Mouse (Mus musculus) intestine, embryonic 15.5 days (tissue): ENCODE data around the gene Igdcc3. TPM values are rescaled to one million over a fixed set of nuclear protein-coding genes. Genes with fewer than 3 reads are reported as not detected.

Experiments used
- ATAC-seq: fragments of 200-750 bp; cut with Nextera tagmentation; 2 replicates; pipeline ENCODE4 v1.8.0; 2017; ENCODE audit warnings: moderate TSS enrichment, moderate library complexity
- H3K27ac ChIP-seq: fragments of 300-500 bp; sonication (generic); 2 replicates; pipeline ENCODE4 v1.5.1; 2015; ENCODE audit warnings: mild to moderate bottlenecking, inconsistent platforms
- H3K27me3 ChIP-seq: fragments of 300-500 bp; sonication (generic); replicated peaks from 2 replicates; pipeline ENCODE4 v1.6.1; 2015; ENCODE audit warnings: inconsistent platforms
- H3K36me3 ChIP-seq: fragments of 300-500 bp; sonication (generic); 2 replicates; pipeline ENCODE4 v1.6.1; 2015; ENCODE audit warnings: inconsistent platforms
- H3K4me1 ChIP-seq: fragments of 300-500 bp; sonication (generic); replicated peaks from 2 replicates; pipeline ENCODE4 v1.6.1; 2015; ENCODE audit warnings: inconsistent platforms
- H3K4me2 ChIP-seq: fragments of 300-500 bp; sonication (generic); replicated peaks from 2 replicates; pipeline ENCODE4 v1.6.1; 2015; ENCODE audit warnings: mild to moderate bottlenecking, inconsistent platforms
- H3K4me3 ChIP-seq: fragments of 300-500 bp; sonication (generic); replicated peaks from 2 replicates; pipeline ENCODE4 v1.5.1; 2015; ENCODE audit warnings: inconsistent platforms
- H3K9ac ChIP-seq: fragments of 300-500 bp; sonication (generic); 2 replicates; pipeline ENCODE4 v1.6.1; 2015; ENCODE audit warnings: inconsistent platforms
- H3K9me3 ChIP-seq: fragments of 300-500 bp; sonication (generic); 2 replicates; pipeline ENCODE4 v1.6.1; 2016; ENCODE audit warnings: inconsistent platforms
- WGBS: fragments of 180-500 bp; shearing (Covaris S2); methylation state at CpG from one replicate; pipeline ENCODE4 v1.1.7; 2015; 5-methylcytosine and 5-hydroxymethylcytosine counted together
- polyA plus RNA-seq: library from polyadenylated mRNA; unstranded; fragments of >200 nt; fragmentation: Nextera tagmentation; extraction: Ambion mirVana; gene quantifications from 2 replicates; pipeline ENCODE4 v1.2.1, GENCODE M21; 2015

Gene Igdcc3
- polyA plus RNA-seq, 1 experiment from 2014 or later, result 0.99 TPM

GRCm38 (mm10) chr9:65190306-65190705, 49.3 kb downstream of the Igdcc3 start:
- H3K27me3 ChIP-seq, result no peaks in the 10 kb centered on the region
- H3K27ac ChIP-seq, result no peak overlapping the region
- no peak overlapping the region for H3K4me3 ChIP-seq
- H3K4me2 ChIP-seq, result no peak overlapping the region
- H3K9me3 ChIP-seq, result no peaks in the 10 kb centered on the region
- no peak for ATAC-seq
- H3K36me3 ChIP-seq, result no peaks in the 10 kb centered on the region
- H3K9ac ChIP-seq, result no peak overlapping the region
- 68% methylated on average over 7 of the region's 7 CpGs for WGBS
- H3K4me1 ChIP-seq, result peaks cover 20% of the 10 kb centered on the region

GRCm38 (mm10) chr9:65191389-65191754, 50.4 kb downstream of the Igdcc3 start:
- Histone ChIP-seq H3K4me1 (peaks cover 28% of the 10 kb centered on the region), H3K9me3 (no peaks in the 10 kb centered on the region), H3K36me3 (no peaks in the 10 kb centered on the region), H3K4me3 (no peak overlapping the region), H3K9ac (no peak overlapping the region), H3K27me3 (no peaks in the 10 kb centered on the region), H3K4me2 (0 out of 2 replicates have a peak overlapping the region, but pooled peaks have one; percentile 9), H3K27ac (peak overlapping the region; percentile 68)
- WGBS, result 38% methylated on average over 2 of the region's 2 CpGs
- no peak for ATAC-seq

GRCm38 (mm10) chr9:65191755-65192469, 50.9 kb downstream of the Igdcc3 start:
- WGBS, result 34% methylated on average over 8 of the region's 8 CpGs
- H3K4me3 ChIP-seq, result no peak overlapping the region
- peaks cover 28% of the 10 kb centered on the region for H3K4me1 ChIP-seq
- no peak for ATAC-seq
- no peaks in the 10 kb centered on the region for H3K9me3 ChIP-seq
- H3K4me2 ChIP-seq, result no peak overlapping the region
- H3K36me3 ChIP-seq, result no peaks in the 10 kb centered on the region
- H3K9ac ChIP-seq, result no peak overlapping the region
- no peaks in the 10 kb centered on the region for H3K27me3 ChIP-seq
- peak overlapping the region; percentile 68 for H3K27ac ChIP-seq

- H3K9me3 ChIP-seq, result no peaks in the 10 kb centered on the region
- H3K4me3 ChIP-seq, result no peak overlapping the region
- H3K4me1 ChIP-seq, result peaks cover 32% of the 10 kb centered on the region
- no peak overlapping the region for H3K27ac ChIP-seq
- no peaks in the 10 kb centered on the region for H3K27me3 ChIP-seq
- no peak overlapping the region for H3K4me2 ChIP-seq
- H3K9ac ChIP-seq, result no peak overlapping the region
- 69% methylated on average over 12 of the region's 12 CpGs for WGBS
- H3K36me3 ChIP-seq, result no peaks in the 10 kb centered on the region
- no peak for ATAC-seq
Observed at GRCm38 (mm10) chr9:65193214-65193613, 52.2 kb downstream of the Igdcc3 start.

GRCm38 (mm10) chr9:65195053-65195452, 54.1 kb downstream of the Igdcc3 start, which contains the start of gene Parp16:
Gene Parp16, plus strand, starts transcription at chr9:65195353.
- WGBS, result 79% methylated on average over 4 of the region's 4 CpGs
- Histone ChIP-seq H3K36me3 (no peaks in the 10 kb centered on the region), H3K9ac (peak within 1 kb of the TSS; percentile 17; the same call in 1 of the 2 replicates), H3K4me3 (no peak within 1 kb of the TSS), H3K27me3 (no peaks in the 10 kb centered on the region), H3K9me3 (no peaks in the 10 kb centered on the region), H3K27ac (peak within 1 kb of the TSS; percentile 87), H3K4me2 (peak within 1 kb of the TSS; percentile 26), H3K4me1 (peaks cover 32% of the 10 kb centered on the region)
- no peak for ATAC-seq

- Histone ChIP-seq H3K27ac (peak overlapping the region; percentile 87), H3K4me3 (no peak overlapping the region), H3K36me3 (no peaks in the 10 kb centered on the region), H3K4me2 (peak overlapping the region; percentile 26; the same call in 1 of the 2 replicates), H3K27me3 (no peaks in the 10 kb centered on the region), H3K9me3 (no peaks in the 10 kb centered on the region), H3K9ac (0 out of 2 replicates have a peak overlapping the region, but pooled peaks have one; percentile 17), H3K4me1 (peaks cover 32% of the 10 kb centered on the region)
- ATAC-seq, result peak; percentile 23; the same call in 1 of the 2 replicates
- WGBS, result 25% methylated on average over 8 of the region's 8 CpGs
Observed at GRCm38 (mm10) chr9:65195621-65195981, 54.6 kb downstream of the Igdcc3 start.

GRCm38 (mm10) chr9:65195982-65196737, 55.2 kb downstream of the Igdcc3 start:
- ATAC-seq, result peak; percentile 90
- H3K27ac ChIP-seq, result peak overlapping the region; percentile 87
- 4% methylated on average over 9 of the region's 9 CpGs for WGBS
- H3K4me1 ChIP-seq, result peaks cover 30% of the 10 kb centered on the region
- no peak overlapping the region for H3K4me3 ChIP-seq
- H3K36me3 ChIP-seq, result no peaks in the 10 kb centered on the region
- no peaks in the 10 kb centered on the region for H3K9me3 ChIP-seq
- no peaks in the 10 kb centered on the region for H3K27me3 ChIP-seq
- peak overlapping the region; percentile 17; the same call in 1 of the 2 replicates for H3K9ac ChIP-seq
- H3K4me2 ChIP-seq, result peak overlapping the region; percentile 26

- peaks cover 23% of the 10 kb centered on the region for H3K4me1 ChIP-seq
- H3K4me3 ChIP-seq, result no peak overlapping the region
- H3K36me3 ChIP-seq, result no peaks in the 10 kb centered on the region
- H3K27ac ChIP-seq, result peak overlapping the region; percentile 44; the same call in 1 of the 2 replicates
- no peaks in the 10 kb centered on the region for H3K9me3 ChIP-seq
- ATAC-seq, result peak; percentile 85
- H3K27me3 ChIP-seq, result no peaks in the 10 kb centered on the region
- peak overlapping the region; percentile 19 for H3K4me2 ChIP-seq
- WGBS, result 15% methylated on average over 26 of the region's 26 CpGs
- peak overlapping the region; percentile 14; the same call in 1 of the 2 replicates for H3K9ac ChIP-seq
Observed at GRCm38 (mm10) chr9:65196738-65197569, 56.0 kb downstream of the Igdcc3 start.

GRCm38 (mm10) chr9:65197826-65198225, 56.8 kb downstream of the Igdcc3 start:
- WGBS, result 81% methylated on average over 6 of the region's 6 CpGs
- ATAC-seq, result no peak

GRCm38 (mm10) chr9:65199723-65200122, 58.7 kb downstream of the Igdcc3 start:
- 51% methylated on average over 7 of the region's 7 CpGs for WGBS

More at GRCm38 (mm10) chr9:65197826-65198225, 56.8 kb downstream of the Igdcc3 start:
- H3K4me2 ChIP-seq, result no peak overlapping the region
- no peaks in the 10 kb centered on the region for H3K36me3 ChIP-seq
- H3K4me1 ChIP-seq, result peaks cover 18% of the 10 kb centered on the region
- no peak overlapping the region for H3K4me3 ChIP-seq
- H3K27ac ChIP-seq, result no peak overlapping the region
- H3K9me3 ChIP-seq, result no peaks in the 10 kb centered on the region
- no peaks in the 10 kb centered on the region for H3K27me3 ChIP-seq
- no peak overlapping the region for H3K9ac ChIP-seq

GRCm38 (mm10) chr9:65200606-65201005, 59.6 kb downstream of the Igdcc3 start:
- Histone ChIP-seq H3K4me1 (peaks cover 9% of the 10 kb centered on the region), H3K4me2 (no peak overlapping the region), H3K9me3 (no peaks in the 10 kb centered on the region), H3K9ac (no peak overlapping the region), H3K4me3 (no peak overlapping the region), H3K36me3 (no peaks in the 10 kb centered on the region), H3K27ac (0 out of 2 replicates have a peak overlapping the region, but pooled peaks have one; percentile 42), H3K27me3 (no peaks in the 10 kb centered on the region)
- no peak for ATAC-seq
- 62% methylated on average over 1 of the region's 1 CpGs for WGBS

More at GRCm38 (mm10) chr9:65199723-65200122, 58.7 kb downstream of the Igdcc3 start:
- H3K27ac ChIP-seq, result 0 out of 2 replicates have a peak overlapping the region, but pooled peaks have one; percentile 40
- no peak overlapping the region for H3K9ac ChIP-seq
- no peaks in the 10 kb centered on the region for H3K27me3 ChIP-seq
- no peak overlapping the region for H3K4me2 ChIP-seq
- no peak overlapping the region for H3K4me3 ChIP-seq
- H3K9me3 ChIP-seq, result no peaks in the 10 kb centered on the region
- H3K36me3 ChIP-seq, result no peaks in the 10 kb centered on the region
- H3K4me1 ChIP-seq, result peaks cover 18% of the 10 kb centered on the region
- ATAC-seq, result no peak

GRCm38 (mm10) chr9:65201021-65201380, 60.0 kb downstream of the Igdcc3 start:
- Histone ChIP-seq H3K27ac (peak overlapping the region; percentile 42; the same call in 1 of the 2 replicates), H3K4me1 (peaks cover 5% of the 10 kb centered on the region), H3K27me3 (no peaks in the 10 kb centered on the region), H3K4me2 (no peak overlapping the region), H3K9ac (no peak overlapping the region), H3K36me3 (no peaks in the 10 kb centered on the region), H3K9me3 (no peaks in the 10 kb centered on the region), H3K4me3 (no peak overlapping the region)
- WGBS, result 54% methylated on average over 3 of the region's 3 CpGs
- ATAC-seq, result no peak
